Mouse (Mus musculus): ENCODE measurements around the gene Polr2e. TPM values are rescaled to one million over a fixed set of nuclear protein-coding genes. Genes with fewer than 3 reads are reported as not detected.

The Polr2e gene
- total and polyA plus RNA-seq, 3 experiments = 105 to 194 (median 127) TPM

DNA sequence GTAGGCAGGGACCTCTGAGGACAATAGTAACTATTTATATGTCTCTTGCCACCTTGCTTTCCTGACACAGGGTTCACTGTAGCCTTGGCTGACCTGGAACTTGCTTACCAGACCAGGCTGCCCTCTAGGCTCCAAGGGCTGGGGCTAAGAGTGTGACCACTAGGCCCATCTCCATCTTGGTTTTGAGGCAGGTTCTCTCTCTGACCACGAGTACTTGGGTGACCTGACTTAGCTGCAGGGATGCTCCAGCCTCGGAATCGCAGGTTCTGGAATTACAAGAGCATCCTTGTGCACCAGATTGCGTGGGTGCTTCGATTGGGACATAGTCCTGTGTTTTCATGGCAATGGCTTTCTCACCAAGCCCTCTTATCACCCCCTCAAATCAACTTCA lies 12.8 kb upstream of the Polr2e start:
- dilution Hi-C loops (cut with MboI; ENCODE audit: extremely low pct_ligation_motif_present, extremely low pct_unique_long_range_greater_than_20kb, low sequenced_read_pairs) (no loop called here), in situ Hi-C loops (cut with MboI; ENCODE audit: low pct_ligation_motif_present, low pct_unique_long_range_greater_than_20kb, low sequenced_read_pairs) (no loop called here)
- Histone ChIP-seq H3K36me3 (replicated peaks in 1 of 2; ENCODE audit: control insufficient read depth in 1 of 2, insufficient read depth in 1 of 2, low read length in 1 of 2) (peaks cover 20 to 26% of the 10 kb centered on the region in 2 experiments), H3K27me3 (replicated peaks) (no peaks in the 10 kb centered on the region), H3K4me1 (ENCODE audit: control insufficient read depth in 1 of 2, insufficient read depth in 2 of 2) (peaks cover 16 to 68% of the 10 kb centered on the region in 2 experiments), H3K79me2 (replicated peaks; ENCODE audit: control insufficient read depth, extremely low read depth, insufficient read depth, poor library complexity, severe bottlenecking) (peaks cover 15% of the 10 kb centered on the region), H3K27ac (ENCODE audit: insufficient read depth, low read depth) (peak overlapping the region; percentile 77), H3K4me2 (ENCODE audit: insufficient read depth, low read depth, poor library complexity, severe bottlenecking) (no peak overlapping the region), H3K4me3 (replicated peaks in 1 of 3; ENCODE audit: low read depth in 2 of 3, low read length in 2 of 3, poor library complexity in 1 of 3) (no peak overlapping the region), H3K9ac (ENCODE audit: insufficient read depth, low read depth) (peak overlapping the region; percentile 15; the same call in 1 of the 2 replicates), H3K9me3 (replicated peaks; ENCODE audit: low read length) (no peaks in the 10 kb centered on the region)
- DNase-seq (ENCODE audit: extremely low read depth) = no peak
- TF ChIP-seq SIN3A (IDR thresholded peaks at IDR 0.05; ENCODE audit: low read length) (no peak), MYC (IDR thresholded peaks at IDR 0.05; ENCODE audit: low read depth, low read length) (no peak), RAD21 (IDR thresholded peaks at IDR 0.05; ENCODE audit: low read depth, low read length) (no peak), PAX5 (IDR thresholded peaks at IDR 0.05; ENCODE audit: low read length) (no peak), NELFE (IDR thresholded peaks at IDR 0.05; ENCODE audit: low read depth, low read length) (no peak), NRF1 (IDR thresholded peaks at IDR 0.05; ENCODE audit: low read depth, low read length) (no peak), EP300 (IDR thresholded peaks at IDR 0.05; ENCODE audit: low read length) (no peak), CHD1 (IDR thresholded peaks at IDR 0.05; ENCODE audit: low read depth, low read length) (no peak), RCOR1 (conservative IDR thresholded peaks at IDR 0.05; ENCODE audit: low read depth, low read length) (no peak), KAT2A (IDR thresholded peaks at IDR 0.05; ENCODE audit: insufficient replicate concordance, low read length) (no peak), ELF1 (IDR thresholded peaks at IDR 0.05; ENCODE audit: low read depth, low read length) (no peak), CTCF (conservative IDR thresholded peaks at IDR 0.05 in 1 of 2, IDR thresholded peaks at IDR 0.05 in 1 of 2; ENCODE audit: low read depth in 2 of 2, low read length in 2 of 2) (no peak), USF1 (IDR thresholded peaks at IDR 0.05; ENCODE audit: low read depth, low read length) (no peak), ZC3H11A (IDR thresholded peaks at IDR 0.05; ENCODE audit: low read depth, low read length) (no peak), SMC3 (IDR thresholded peaks at IDR 0.05; ENCODE audit: low read depth, low read length) (no peak), ZKSCAN1 (IDR thresholded peaks at IDR 0.05; ENCODE audit: borderline replicate concordance, low read depth, low read length) (no peak), IRF4 (IDR thresholded peaks at IDR 0.05; ENCODE audit: low read depth, low read length) (no peak), HCFC1 (IDR thresholded peaks at IDR 0.05; ENCODE audit: low read depth, low read length) (no peak), BHLHE40 (IDR thresholded peaks at IDR 0.05; ENCODE audit: low read depth, low read length) (no peak)

DNA sequence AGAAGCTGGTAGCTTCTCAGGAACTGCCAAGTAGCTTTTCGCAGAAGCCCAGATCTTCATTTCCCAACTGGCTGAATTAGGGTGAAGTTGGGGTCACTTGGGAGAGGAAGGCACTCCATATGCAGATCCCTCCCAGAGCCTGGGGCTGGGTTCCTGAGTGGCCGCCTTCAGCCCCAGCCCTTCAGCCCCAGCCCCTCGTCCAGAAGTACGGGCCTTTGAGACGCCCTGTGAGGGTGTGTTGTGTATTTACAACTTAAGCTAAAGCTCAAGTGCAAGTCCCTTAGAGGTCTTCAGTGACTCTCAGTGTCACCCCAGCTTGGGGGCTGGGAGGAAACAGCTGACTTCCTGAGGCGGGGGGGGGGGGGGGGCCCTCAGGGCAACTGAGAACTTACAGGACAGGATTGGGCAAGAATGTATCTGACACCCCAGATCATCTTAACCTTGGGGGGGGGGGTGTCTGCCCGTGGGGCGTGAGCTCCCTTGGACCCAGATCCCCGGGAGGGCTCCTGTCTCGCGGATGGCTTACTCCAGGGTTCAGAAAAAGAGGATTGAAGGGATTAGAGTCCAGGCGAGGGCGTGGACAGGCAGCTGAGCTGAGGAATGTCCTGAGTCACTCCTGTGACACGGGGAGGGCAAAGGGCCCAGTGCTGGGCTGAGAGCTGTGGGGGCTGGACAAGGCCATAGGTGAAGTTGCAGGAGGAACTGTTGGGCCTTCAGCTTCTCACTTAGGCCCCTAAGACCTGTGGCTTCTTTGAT lies 12.2 kb upstream of the Polr2e start:
- no peaks in the 10 kb centered on the region for H3K27me3 ChIP-seq (replicated peaks)
- H3K9me3 ChIP-seq (replicated peaks; ENCODE audit: low read length) = no peaks in the 10 kb centered on the region
- peaks cover 16 to 68% of the 10 kb centered on the region in 2 experiments for H3K4me1 ChIP-seq (ENCODE audit: control insufficient read depth in 1 of 2, insufficient read depth in 2 of 2)
- dilution Hi-C loops (cut with MboI; ENCODE audit: extremely low pct_ligation_motif_present, extremely low pct_unique_long_range_greater_than_20kb, low sequenced_read_pairs) = no loop called here
- in situ Hi-C loops (cut with MboI; ENCODE audit: low pct_ligation_motif_present, low pct_unique_long_range_greater_than_20kb, low sequenced_read_pairs) = no loop called here
- no peak overlapping the region for H3K4me2 ChIP-seq (ENCODE audit: insufficient read depth, low read depth, poor library complexity, severe bottlenecking)
- no peak overlapping the region for H3K4me3 ChIP-seq (replicated peaks in 1 of 3; ENCODE audit: low read depth in 2 of 3, low read length in 2 of 3, poor library complexity in 1 of 3)
- peak overlapping the region; percentile 77 for H3K27ac ChIP-seq (ENCODE audit: insufficient read depth, low read depth)
- peak overlapping the region; percentile 75 for H3K9ac ChIP-seq (ENCODE audit: insufficient read depth, low read depth)
- H3K79me2 ChIP-seq (replicated peaks; ENCODE audit: control insufficient read depth, extremely low read depth, insufficient read depth, poor library complexity, severe bottlenecking) = peaks cover 15% of the 10 kb centered on the region
- no peak for TF ChIP-seq PAX5 (IDR thresholded peaks at IDR 0.05; ENCODE audit: low read length)
- TF ChIP-seq JUN (IDR thresholded peaks at IDR 0.05; ENCODE audit: insufficient read depth, low read depth, low read length) = no peak
- no peak for TF ChIP-seq RAD21 (IDR thresholded peaks at IDR 0.05; ENCODE audit: low read depth, low read length)
- no peak for TF ChIP-seq MAX (IDR thresholded peaks at IDR 0.05; ENCODE audit: low read length)
- no peak for TF ChIP-seq TCF12 (IDR thresholded peaks at IDR 0.05; ENCODE audit: low read depth, low read length)
- TF ChIP-seq GABPA (IDR thresholded peaks at IDR 0.05; ENCODE audit: insufficient replicate concordance, low read depth, low read length) = no peak
- TF ChIP-seq SMC3 (IDR thresholded peaks at IDR 0.05; ENCODE audit: low read depth, low read length) = no peak
- no peak for TF ChIP-seq ETS1 (conservative IDR thresholded peaks at IDR 0.05; ENCODE audit: low read depth, low read length)
- TF ChIP-seq E2F4 (IDR thresholded peaks at IDR 0.05; ENCODE audit: insufficient replicate concordance, low read depth, low read length) = no peak
- TF ChIP-seq HCFC1 (IDR thresholded peaks at IDR 0.05; ENCODE audit: low read depth, low read length) = no peak
- no peak for TF ChIP-seq MAZ (IDR thresholded peaks at IDR 0.05; ENCODE audit: low read depth, low read length)
- H3K36me3 ChIP-seq (replicated peaks in 1 of 2; ENCODE audit: control insufficient read depth in 1 of 2, insufficient read depth in 1 of 2, low read length in 1 of 2) = peaks cover 15 to 20% of the 10 kb centered on the region in 2 experiments
- no peak for DNase-seq (ENCODE audit: extremely low read depth)
